Comparison of ENCODE assay signal across 8 mouse cellular contexts in the genomic region with DNA sequence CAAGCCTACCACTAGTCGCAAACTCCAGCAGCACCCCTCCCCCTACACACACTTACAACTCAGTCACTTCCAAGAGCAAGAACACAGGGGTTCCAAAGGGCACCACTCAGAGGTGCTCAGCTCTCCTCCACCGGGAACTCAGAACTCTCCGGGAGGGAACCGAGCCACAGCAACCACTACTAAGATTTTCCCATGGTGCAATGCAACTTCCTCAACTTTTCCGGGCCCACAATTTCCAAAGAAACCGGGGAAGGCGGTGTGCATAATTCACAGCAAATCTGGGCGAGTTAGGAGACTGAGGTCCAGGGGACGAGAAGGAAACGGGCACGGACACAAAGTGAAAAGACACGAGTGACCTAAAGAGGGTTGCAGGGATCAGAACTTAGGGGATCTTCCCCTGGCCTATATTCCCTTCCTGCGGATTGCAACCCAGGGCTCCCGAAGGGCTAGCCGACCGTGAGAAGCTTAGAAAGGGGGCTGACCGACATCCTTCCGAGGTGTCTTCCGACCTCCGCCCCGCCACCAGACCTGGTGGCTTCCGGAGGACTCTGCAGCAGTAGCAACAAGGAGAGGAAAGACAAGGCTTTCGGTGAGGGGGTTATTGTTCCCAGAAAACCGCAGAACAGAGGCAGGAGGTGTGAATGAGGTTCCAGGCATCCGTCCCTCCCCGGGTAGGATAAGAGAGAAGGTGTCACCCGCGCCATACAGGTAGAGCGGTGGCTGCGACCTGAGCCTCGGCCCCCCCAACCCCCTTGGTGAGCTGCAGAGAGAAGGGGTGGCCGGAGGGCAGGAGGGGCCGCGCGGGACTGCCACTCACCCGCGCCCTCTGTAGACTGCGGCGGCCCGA. TPM values are rescaled to one million over a fixed set of nuclear protein-coding genes. Genes with fewer than 3 reads are reported as not detected.
DNase-seq lines count a peak whose midpoint lies in the region; ATAC-seq and TF ChIP-seq lines count a peak whose summit lies in the region.

No protein-coding gene starts in this region.

- peak; percentile 17 for DNase-seq in layer of hippocampus, adult 11-12 months (ENCODE audit: low spot score)
- no peak for DNase-seq in layer of hippocampus, adult 9-10 months (ENCODE audit: low spot score)
- DNase-seq in adrenal gland, postnatal 25 days = peak; percentile 29
- DNase-seq in forebrain, embryonic 10.5 days (ENCODE audit: extremely low spot score, low spot score) = peak; percentile 29
- no peak for DNase-seq in limb, embryonic 14.5 days (ENCODE audit: low spot score)
- DNase-seq in spleen, postnatal 14 days (ENCODE audit: low spot score in 2 of 2) = no peak

- H3K4me2 ChIP-seq in hindbrain, embryonic 15.5 days = peak overlapping the region; percentile 87
- H3K4me2 ChIP-seq in limb, embryonic 14.5 days (replicated peaks; ENCODE audit: low read depth, low read length, severe bottlenecking) = peak overlapping the region; percentile 86
- peak overlapping the region; percentile 90 for H3K4me2 ChIP-seq in myocyte (ENCODE audit: low read depth)

- H3K4me3 ChIP-seq in forebrain, embryonic 10.5 days = peak overlapping the region; percentile 81
- H3K4me3 ChIP-seq in hindbrain, embryonic 15.5 days = peak overlapping the region; percentile 80
- peak overlapping the region; percentile 80 for H3K4me3 ChIP-seq in limb, embryonic 14.5 days (replicated peaks; ENCODE audit: low read length)
- peak overlapping the region; percentile 72 for H3K4me3 ChIP-seq in myocyte

- peaks cover 50% of the 10 kb centered on the region for H3K79me2 ChIP-seq in myocyte (ENCODE audit: control insufficient read depth, insufficient read depth)

- H3K9ac ChIP-seq in hindbrain, embryonic 15.5 days = peak overlapping the region; percentile 96
- peak overlapping the region; percentile 94 for H3K9ac ChIP-seq in limb, embryonic 14.5 days (ENCODE audit: low read depth, low read length, severe bottlenecking)

- ATAC-seq in hindbrain, embryonic 15.5 days (ENCODE audit: low FRiP score, low read depth) = peak; percentile 70
- no peak for ATAC-seq in limb, embryonic 14.5 days (ENCODE audit: low FRiP score, low read depth)

- TF ChIP-seq POLR2A in limb, embryonic 14.5 days (IDR thresholded peaks at IDR 0.05; ENCODE audit: borderline replicate concordance, extremely low read depth, insufficient read depth, insufficient read length) = no peak
- no peak for TF ChIP-seq POLR2A in myocyte (IDR thresholded peaks at IDR 0.05; ENCODE audit: insufficient read length, low read depth)

- H3K27ac ChIP-seq in forebrain, embryonic 10.5 days = peak overlapping the region; percentile 97
- peak overlapping the region; percentile 96 for H3K27ac ChIP-seq in hindbrain, embryonic 15.5 days (replicated peaks)
- peak overlapping the region; percentile 97 for H3K27ac ChIP-seq in limb, embryonic 14.5 days (replicated peaks; ENCODE audit: low read depth, low read length)

- H3K36me3 ChIP-seq in forebrain, embryonic 10.5 days (replicated peaks) = peaks cover 29% of the 10 kb centered on the region
- H3K36me3 ChIP-seq in hindbrain, embryonic 15.5 days = no peaks in the 10 kb centered on the region; the same call in 1 of the 2 replicates
- H3K36me3 ChIP-seq in limb, embryonic 14.5 days (ENCODE audit: control insufficient read depth, insufficient read depth, low read length) = peaks cover 18% of the 10 kb centered on the region
- H3K36me3 ChIP-seq in myocyte (ENCODE audit: control insufficient read depth, insufficient read depth) = no peaks in the 10 kb centered on the region

- under 1% methylated on average over 40 of the region's 40 CpGs for WGBS in forebrain, embryonic 10.5 days
- under 1% methylated on average over 40 of the region's 40 CpGs for WGBS in hindbrain, embryonic 15.5 days
- WGBS in limb, embryonic 14.5 days = 1% methylated on average over 35 of the region's 40 CpGs

- H3K27me3 ChIP-seq in forebrain, embryonic 10.5 days (ENCODE audit: poor library complexity, severe bottlenecking) = peaks cover 19% of the 10 kb centered on the region
- no peaks in the 10 kb centered on the region for H3K27me3 ChIP-seq in hindbrain, embryonic 15.5 days
- H3K27me3 ChIP-seq in limb, embryonic 14.5 days (ENCODE audit: control insufficient read depth, insufficient read depth, low read length) = no peaks in the 10 kb centered on the region
- no peaks in the 10 kb centered on the region for H3K27me3 ChIP-seq in myocyte (ENCODE audit: control insufficient read depth, insufficient read depth, insufficient read length)

- H3K9me3 ChIP-seq in forebrain, embryonic 10.5 days = no peaks in the 10 kb centered on the region
- H3K9me3 ChIP-seq in hindbrain, embryonic 15.5 days = no peaks in the 10 kb centered on the region
- H3K9me3 ChIP-seq in limb, embryonic 14.5 days (ENCODE audit: control insufficient read depth, low read length) = no peaks in the 10 kb centered on the region

- H3ac ChIP-seq in myocyte (ENCODE audit: control insufficient read depth, insufficient read length) = peak overlapping the region; percentile 96

- peaks cover 28% of the 10 kb centered on the region for H3K4me1 ChIP-seq in forebrain, embryonic 10.5 days
- peaks cover 36% of the 10 kb centered on the region for H3K4me1 ChIP-seq in hindbrain, embryonic 15.5 days (replicated peaks)
- peaks cover 30% of the 10 kb centered on the region for H3K4me1 ChIP-seq in limb, embryonic 14.5 days (ENCODE audit: control insufficient read depth, insufficient read depth, low read length)

TF ChIP-seq in myocyte, 11 proteins besides CTCF, POLR2A, EP300 and RAD21:
- no peak for TF ChIP-seq MAX (IDR thresholded peaks at IDR 0.05; ENCODE audit: low read depth)
- TF ChIP-seq REST (IDR thresholded peaks at IDR 0.05; ENCODE audit: insufficient read depth, insufficient read length) = no peak
- no peak for TF ChIP-seq TCF3 (IDR thresholded peaks at IDR 0.05; ENCODE audit: insufficient read length, low read depth)
- TF ChIP-seq SRF (IDR thresholded peaks at IDR 0.05; ENCODE audit: control insufficient read depth, insufficient read length, low read depth) = peak; percentile 19
- TF ChIP-seq USF1 (IDR thresholded peaks at IDR 0.05; ENCODE audit: low read depth) = no peak
- no peak for TF ChIP-seq TCF12 (IDR thresholded peaks at IDR 0.05; ENCODE audit: insufficient read depth, poor library complexity, severe bottlenecking)
- TF ChIP-seq E2F4 (IDR thresholded peaks at IDR 0.05; ENCODE audit: insufficient read depth) = no peak

RNA-seq across cellular contexts. Expression of a gene that starts 1.2 kb away (rescaled TPM):
- total RNA-seq in adrenal gland, postnatal 25 days (2021) = 66.6 and 85.5 TPM in 2 replicates
- polyA plus RNA-seq in forebrain, embryonic 10.5 days (2016; fragmentation: Nextera tagmentation; extraction: Ambion mirVana) = 15.0 and 16.5 TPM in 2 replicates
- polyA plus RNA-seq in hindbrain, embryonic 15.5 days (2015; fragmentation: Nextera tagmentation; extraction: Ambion mirVana) = 20.0 and 20.6 TPM in 2 replicates
- 83.5 and 107 TPM in 2 replicates for polyA plus RNA-seq in limb, embryonic 14.5 days (2012; rRNA removed)
- 42.6 and 45.4 TPM in 2 replicates for polyA plus RNA-seq in limb, embryonic 14.5 days (2014; fragmentation: Nextera tagmentation; extraction: Ambion mirVana)
- 16.5 TPM for polyA plus RNA-seq in myocyte (2012; fragmentation: generic; extraction: Trizol)

RNA-seq across cellular contexts. Expression of a gene that starts 48.5 kb away (rescaled TPM):
- total RNA-seq in adrenal gland, postnatal 25 days (2021) = not detected in 2 replicates
- polyA plus RNA-seq in forebrain, embryonic 10.5 days (2016; fragmentation: Nextera tagmentation; extraction: Ambion mirVana) = not detected in 2 replicates
- 0.12 TPM in 1 of 2 replicates, not detected in the other for polyA plus RNA-seq in hindbrain, embryonic 15.5 days (2015; fragmentation: Nextera tagmentation; extraction: Ambion mirVana)
- polyA plus RNA-seq in limb, embryonic 14.5 days (2012; rRNA removed) = not detected in 2 replicates
- not detected in 2 replicates for polyA plus RNA-seq in limb, embryonic 14.5 days (2014; fragmentation: Nextera tagmentation; extraction: Ambion mirVana)
- polyA plus RNA-seq in myocyte (2012; fragmentation: generic; extraction: Trizol) = not detected

Comparison
In these comparisons a context has a peak if more than half of its experiments do, and no peak if none do; other contexts are left out.
1. DNase-seq: peak in layer of hippocampus, adult 11-12 months (single experiment), adrenal gland, postnatal 25 days (single experiment) and forebrain, embryonic 10.5 days (single experiment); none in layer of hippocampus, adult 9-10 months (single experiment), limb, embryonic 14.5 days (single experiment) and spleen, postnatal 14 days (0 of 2).
2. Peak in every context shown above with its lines, with median percentiles within 50 percentile points of each other: H3K27ac ChIP-seq, H3K4me3 ChIP-seq and H3K4me2 ChIP-seq.